Mouse (Mus musculus): Measurements from ENCODE around the gene Wnt16. TPM values are rescaled to one million over a fixed set of nuclear protein-coding genes. Genes with fewer than 3 reads are reported as not detected.

Gene Wnt16
- total and polyA plus RNA-seq, 3 experiments = 10.9 to 71.1 (median 15.9) TPM

DNA sequence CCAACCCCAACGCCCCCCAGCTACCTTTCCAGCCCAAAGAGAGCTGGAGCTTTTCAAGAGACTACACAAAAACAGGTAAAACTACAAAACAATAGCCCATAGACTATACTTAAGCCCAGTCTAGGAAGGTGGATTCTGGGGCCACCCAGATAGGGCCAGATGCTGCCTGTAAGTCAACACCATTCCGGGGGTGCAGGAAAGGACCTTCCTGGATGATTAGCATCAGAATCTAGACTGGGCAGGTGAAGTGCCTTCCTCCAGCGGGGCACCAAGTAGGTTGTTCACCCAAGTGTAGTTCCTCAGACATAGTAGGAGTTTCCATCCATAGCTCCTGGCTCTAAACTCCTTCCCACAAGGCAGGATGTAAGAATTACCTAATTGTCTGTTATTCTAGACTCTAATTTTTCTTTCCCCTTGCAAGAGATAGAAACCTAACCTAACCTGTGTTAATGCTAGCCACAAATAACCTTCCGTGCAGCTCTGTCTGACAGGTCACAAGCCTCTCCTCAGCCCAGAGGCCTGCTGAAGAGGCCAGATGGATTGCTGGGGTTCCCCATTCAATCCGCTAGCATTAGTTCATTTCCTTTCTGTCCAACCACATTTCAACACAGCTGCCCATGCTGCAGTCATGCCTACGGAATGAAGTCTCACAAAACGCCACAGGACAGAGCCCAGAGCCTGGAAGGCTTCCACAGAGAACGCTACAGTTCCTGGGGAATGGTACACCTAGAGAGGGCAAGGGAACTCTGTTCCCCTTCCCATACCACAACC is 59.3 kb downstream of the Wnt16 start (continued):
- TF ChIP-seq E2F4 (IDR thresholded peaks at IDR 0.05; ENCODE audit: insufficient replicate concordance, low read depth, low read length) (no peak), NRF1 (IDR thresholded peaks at IDR 0.05; ENCODE audit: low read depth, low read length) (no peak), MAFK (IDR thresholded peaks at IDR 0.05; ENCODE audit: insufficient replicate concordance, low read length) (0 out of 2 replicates have a peak, but pooled peaks have one; percentile 17), PAX5 (IDR thresholded peaks at IDR 0.05; ENCODE audit: low read length) (peak; percentile 28; the same call in 1 of the 2 replicates), ZNF384 (IDR thresholded peaks at IDR 0.05; ENCODE audit: low read depth, low read length) (no peak), RAD21 (IDR thresholded peaks at IDR 0.05; ENCODE audit: low read depth, low read length) (no peak; the same call in none of the 2 replicates), JUN (IDR thresholded peaks at IDR 0.05; ENCODE audit: insufficient read depth, low read depth, low read length) (peak; percentile 44; the same call in 1 of the 2 replicates), POLR2AphosphoS2 (IDR thresholded peaks at IDR 0.05; ENCODE audit: low read depth, low read length) (no peak)

Other genes starting within 250 kb of the Wnt16 start
- 95.9 and 121 TPM in 2 replicates for gene Fam3c, start 68.0 kb downstream of the Wnt16 start, total RNA-seq (2012; rRNA removed)
- gene Fam3c, start 68.0 kb downstream of the Wnt16 start, total RNA-seq (2014; rRNA removed) = 61.9 and 68.4 TPM in 2 replicates
- gene Fam3c, start 68.0 kb downstream of the Wnt16 start, polyA plus RNA-seq (2012; ENCODE audit: insufficient read length, low read depth) = 155 and 169 TPM in 2 replicates